Mouse (Mus musculus): ENCODE measurements around the gene Itpk1. TPM values are rescaled to one million over a fixed set of nuclear protein-coding genes. Genes with fewer than 3 reads are reported as not detected.

Itpk1 gene
- polyA plus RNA-seq, 1 experiment from 2014 or later: 38.7 TPM

- Histone ChIP-seq H3K9ac (no peak overlapping the region), H3K4me3 (no peak overlapping the region), H3K36me3 (no peaks in the 10 kb centered on the region), H3K4me1 (replicated peaks) (peaks cover 8% of the 10 kb centered on the region), H3K27me3 (no peaks in the 10 kb centered on the region), H3K9me3 (no peaks in the 10 kb centered on the region), H3K27ac (replicated peaks) (no peak overlapping the region), H3K4me2 (no peak overlapping the region)
- 85% methylated on average over 5 of the region's 5 CpGs for WGBS
- no peak for ATAC-seq (ENCODE audit: low FRiP score, low read depth)
These were observed 5.2 kb upstream of the Itpk1 start for GRCm38 (mm10) chr12:102709896-102710295.

- H3K4me3 ChIP-seq: no peak overlapping the region
- H3K9me3 ChIP-seq: no peaks in the 10 kb centered on the region
- no peak overlapping the region for H3K9ac ChIP-seq
- 77% methylated on average over 11 of the region's 11 CpGs for WGBS
- no peak for ATAC-seq (ENCODE audit: low FRiP score, low read depth)
- H3K27ac ChIP-seq (replicated peaks): no peak overlapping the region
- no peaks in the 10 kb centered on the region for H3K36me3 ChIP-seq
- H3K4me2 ChIP-seq: no peak overlapping the region
- H3K4me1 ChIP-seq (replicated peaks): peaks cover 20% of the 10 kb centered on the region
- no peaks in the 10 kb centered on the region for H3K27me3 ChIP-seq
These were observed 3.5 kb upstream of the Itpk1 start for GRCm38 (mm10) chr12:102708220-102708619.

GRCm38 (mm10) chr12:102706833-102707463 is 2.2 kb upstream of the Itpk1 start:
- WGBS: 95% methylated on average over 10 of the region's 10 CpGs
- H3K4me3 ChIP-seq: no peak overlapping the region
- no peak for ATAC-seq (ENCODE audit: low FRiP score, low read depth)
- H3K27me3 ChIP-seq: no peaks in the 10 kb centered on the region
- no peak overlapping the region for H3K9ac ChIP-seq
- H3K27ac ChIP-seq (replicated peaks): no peak overlapping the region
- H3K4me1 ChIP-seq (replicated peaks): peaks cover 32% of the 10 kb centered on the region
- no peaks in the 10 kb centered on the region for H3K9me3 ChIP-seq
- no peaks in the 10 kb centered on the region for H3K36me3 ChIP-seq
- no peak overlapping the region for H3K4me2 ChIP-seq

- WGBS: 73% methylated on average over 6 of the region's 6 CpGs
- H3K27ac ChIP-seq (replicated peaks): peak overlapping the region; percentile 93; the same call in 1 of the 2 replicates
- H3K9me3 ChIP-seq: no peaks in the 10 kb centered on the region
- peak overlapping the region; percentile 90 for H3K4me2 ChIP-seq
- H3K4me3 ChIP-seq: peak overlapping the region; percentile 90; the same call in 1 of the 2 replicates
- no peak overlapping the region for H3K9ac ChIP-seq
- ATAC-seq (ENCODE audit: low FRiP score, low read depth): no peak
- no peaks in the 10 kb centered on the region for H3K36me3 ChIP-seq
- peaks cover 38% of the 10 kb centered on the region for H3K4me1 ChIP-seq (replicated peaks)
- no peaks in the 10 kb centered on the region for H3K27me3 ChIP-seq
These were observed 1.3 kb upstream of the Itpk1 start for GRCm38 (mm10) chr12:102705906-102706640.

- 1% methylated on average over 45 of the region's 45 CpGs for WGBS
- no peaks in the 10 kb centered on the region for H3K27me3 ChIP-seq
- H3K4me2 ChIP-seq: peak overlapping the region; percentile 90
- peak overlapping the region; percentile 86 for H3K9ac ChIP-seq
- ATAC-seq (ENCODE audit: low FRiP score, low read depth): peak; percentile 81
- peak overlapping the region; percentile 93 for H3K27ac ChIP-seq (replicated peaks)
- no peaks in the 10 kb centered on the region for H3K9me3 ChIP-seq
- peaks cover 45% of the 10 kb centered on the region for H3K4me1 ChIP-seq (replicated peaks)
- peak overlapping the region; percentile 90 for H3K4me3 ChIP-seq
- H3K36me3 ChIP-seq: no peaks in the 10 kb centered on the region
These were observed 614 bp upstream of the Itpk1 start for GRCm38 (mm10) chr12:102705216-102705871.

- Histone ChIP-seq H3K9ac (peak overlapping the region; percentile 76), H3K4me2 (peak overlapping the region; percentile 90), H3K4me1 (replicated peaks) (peaks cover 58% of the 10 kb centered on the region), H3K36me3 (no peaks in the 10 kb centered on the region), H3K27ac (replicated peaks) (peak overlapping the region; percentile 93), H3K4me3 (peak overlapping the region; percentile 90), H3K27me3 (no peaks in the 10 kb centered on the region), H3K9me3 (no peaks in the 10 kb centered on the region)
- peak; percentile 2; the same call in 1 of the 2 replicates for ATAC-seq (ENCODE audit: low FRiP score, low read depth)
- 3% methylated on average over 17 of the region's 17 CpGs for WGBS
These were observed 765 bp downstream of the Itpk1 start for GRCm38 (mm10) chr12:102703921-102704408.

GRCm38 (mm10) chr12:102703441-102703840 is 1.3 kb downstream of the Itpk1 start:
- peak overlapping the region; percentile 90 for H3K4me3 ChIP-seq
- no peaks in the 10 kb centered on the region for H3K9me3 ChIP-seq
- no peaks in the 10 kb centered on the region for H3K36me3 ChIP-seq
- H3K9ac ChIP-seq: peak overlapping the region; percentile 76
- H3K4me1 ChIP-seq (replicated peaks): peaks cover 63% of the 10 kb centered on the region
- ATAC-seq (ENCODE audit: low FRiP score, low read depth): no peak
- peak overlapping the region; percentile 90 for H3K4me2 ChIP-seq
- H3K27ac ChIP-seq (replicated peaks): peak overlapping the region; percentile 69
- WGBS: 22% methylated on average over 6 of the region's 6 CpGs
- H3K27me3 ChIP-seq: no peaks in the 10 kb centered on the region

GRCm38 (mm10) chr12:102703111-102703412 is 1.7 kb downstream of the Itpk1 start:
- peak overlapping the region; percentile 90 for H3K4me3 ChIP-seq
- H3K9ac ChIP-seq: peak overlapping the region; percentile 76
- no peaks in the 10 kb centered on the region for H3K9me3 ChIP-seq
- WGBS: 3% methylated on average over 4 of the region's 4 CpGs
- no peak for ATAC-seq (ENCODE audit: low FRiP score, low read depth)
- H3K27me3 ChIP-seq: no peaks in the 10 kb centered on the region
- peaks cover 67% of the 10 kb centered on the region for H3K4me1 ChIP-seq (replicated peaks)
- H3K27ac ChIP-seq (replicated peaks): peak overlapping the region; percentile 69
- no peaks in the 10 kb centered on the region for H3K36me3 ChIP-seq
- peak overlapping the region; percentile 90 for H3K4me2 ChIP-seq

GRCm38 (mm10) chr12:102702356-102703110 is 2.2 kb downstream of the Itpk1 start:
- Histone ChIP-seq H3K27me3 (no peaks in the 10 kb centered on the region), H3K4me2 (peak overlapping the region; percentile 90), H3K4me3 (peak overlapping the region; percentile 90), H3K9me3 (no peaks in the 10 kb centered on the region), H3K36me3 (no peaks in the 10 kb centered on the region), H3K27ac (replicated peaks) (peak overlapping the region; percentile 69; the same call in 1 of the 2 replicates), H3K9ac (peak overlapping the region; percentile 28), H3K4me1 (replicated peaks) (peaks cover 71% of the 10 kb centered on the region)
- ATAC-seq (ENCODE audit: low FRiP score, low read depth): no peak
- 4% methylated on average over 15 of the region's 15 CpGs for WGBS

GRCm38 (mm10) chr12:102701691-102702207 is 3.0 kb downstream of the Itpk1 start:
- Histone ChIP-seq H3K27ac (replicated peaks) (no peak overlapping the region), H3K27me3 (no peaks in the 10 kb centered on the region), H3K4me1 (replicated peaks) (peaks cover 77% of the 10 kb centered on the region), H3K4me3 (peak overlapping the region; percentile 90; the same call in 1 of the 2 replicates), H3K9ac (no peak overlapping the region), H3K4me2 (peak overlapping the region; percentile 90), H3K9me3 (no peaks in the 10 kb centered on the region), H3K36me3 (no peaks in the 10 kb centered on the region)
- WGBS: 92% methylated on average over 5 of the region's 5 CpGs
- no peak for ATAC-seq (ENCODE audit: low FRiP score, low read depth)

GRCm38 (mm10) chr12:102700453-102700852 is 4.3 kb downstream of the Itpk1 start:
- Histone ChIP-seq H3K4me2 (no peak overlapping the region), H3K27ac (replicated peaks) (peak overlapping the region; percentile 7; the same call in 1 of the 2 replicates), H3K4me1 (replicated peaks) (peaks cover 84% of the 10 kb centered on the region), H3K9ac (no peak overlapping the region), H3K27me3 (no peaks in the 10 kb centered on the region), H3K4me3 (no peak overlapping the region), H3K9me3 (no peaks in the 10 kb centered on the region), H3K36me3 (no peaks in the 10 kb centered on the region)
- ATAC-seq (ENCODE audit: low FRiP score, low read depth): no peak
- 61% methylated on average over 12 of the region's 12 CpGs for WGBS

All from hindbrain, embryonic 15.5 days (tissue).